Mouse (Mus musculus) ES-Bruce4 (cell line): ENCODE measurements around the gene Mboat1. TPM values are rescaled to one million over a fixed set of nuclear protein-coding genes. Genes with fewer than 3 reads are reported as not detected.
A peak's percentile ranks its signal among the peaks of the same experiment; 100 is the strongest.

Experiments used
- H3K27ac ChIP-seq: 2 replicates; pipeline ENCODE4 v1.5.1; 2012; ENCODE audit warnings: low read length, inconsistent platforms; ENCODE audit not compliant: insufficient read depth
- H3K27me3 ChIP-seq: 2 replicates; pipeline ENCODE4 v1.6.1; 2012; ENCODE audit warnings: mild to moderate bottlenecking, low read length, inconsistent platforms; ENCODE audit not compliant: control insufficient read depth, poor library complexity, insufficient read depth, severe bottlenecking
- H3K36me3 ChIP-seq: 2 replicates; pipeline ENCODE4 v1.6.1; 2012; ENCODE audit warnings: inconsistent platforms, mild to moderate bottlenecking, low read length, moderate library complexity; ENCODE audit not compliant: control insufficient read depth, poor library complexity, insufficient read depth, severe bottlenecking
- H3K4me1 ChIP-seq: one replicate; pipeline ENCODE4 v1.8.1; 2011; ENCODE audit warnings: low read length; ENCODE audit not compliant: control insufficient read depth, insufficient read depth
- H3K4me3 ChIP-seq: 2 replicates; pipeline ENCODE4 v1.5.1; 2011; ENCODE audit warnings: low read depth, mild to moderate bottlenecking, low read length
- H3K9ac ChIP-seq: 2 replicates; pipeline ENCODE4 v1.6.1; 2012; ENCODE audit warnings: low read depth, mild to moderate bottlenecking, inconsistent platforms; ENCODE audit not compliant: poor library complexity, severe bottlenecking
- H3K9me3 ChIP-seq: replicated peaks from 2 replicates; pipeline ENCODE4 v1.6.1; 2012; ENCODE audit warnings: mild to moderate bottlenecking, low read length, inconsistent platforms; ENCODE audit not compliant: control insufficient read depth, poor library complexity, insufficient read depth, severe bottlenecking
- CTCF ChIP-seq: IDR thresholded peaks from one replicate; pipeline ENCODE4 v1.8.1; 2011; ENCODE audit warnings: low read depth, low read length
- EP300 ChIP-seq: IDR thresholded peaks from 2 replicates; pipeline ENCODE4 v1.6.1; 2011; ENCODE audit warnings: low read depth, low read length; ENCODE audit not compliant: insufficient read depth
- POLR2A ChIP-seq: IDR thresholded peaks from one replicate; pipeline ENCODE4 v1.8.1; 2011; ENCODE audit warnings: low read length; ENCODE audit not compliant: insufficient read depth
- polyA plus RNA-seq: library from polyadenylated mRNA; stranded (reverse); fragments of >200 nt; gene quantifications from 2 replicates; pipeline ENCODE4 v1.2.4, GENCODE M21; 2011; ENCODE audit warnings: low read depth; ENCODE audit not compliant: missing spikeins, insufficient read depth, insufficient read length

Gene Mboat1
- polyA plus RNA-seq, 1 experiment = 6.2 TPM

DNA sequence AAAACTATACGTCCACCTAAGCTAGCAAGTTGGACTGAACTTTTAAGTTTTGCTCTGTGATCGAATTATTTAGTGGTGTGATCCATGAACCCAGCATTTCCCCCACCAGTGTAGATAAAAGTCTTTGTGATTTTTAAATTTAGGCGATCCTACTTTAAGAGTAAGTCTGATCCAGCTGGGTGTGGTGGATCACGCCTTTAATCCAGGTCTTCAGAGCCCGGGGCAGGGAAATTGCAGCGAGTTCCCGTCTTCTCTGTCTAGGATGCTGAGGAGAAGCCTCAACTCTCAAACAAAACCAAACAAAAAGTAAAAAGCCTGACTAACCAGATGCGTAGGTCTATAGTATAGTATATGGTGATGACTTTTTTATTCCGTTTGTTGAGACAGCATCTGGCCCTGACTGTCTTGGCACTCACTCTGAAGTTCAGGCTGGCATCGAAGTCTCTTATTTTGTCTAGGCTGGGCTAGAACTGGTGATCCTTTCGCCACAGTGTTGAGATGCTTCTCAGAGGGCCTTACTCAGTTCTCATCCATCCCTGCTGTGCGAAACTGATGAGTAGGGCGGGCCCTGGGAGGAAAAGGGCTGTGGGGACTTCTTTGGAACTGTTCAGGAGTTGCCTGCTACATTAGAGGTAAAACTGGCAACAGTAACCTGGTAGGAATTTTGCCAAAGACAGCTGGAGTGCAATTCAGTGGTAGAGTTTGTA, 787 bp downstream of the Mboat1 start:
- H3K4me3 ChIP-seq = no peak overlapping the region
- no peak overlapping the region for H3K27ac ChIP-seq
- peak overlapping the region; percentile 53; the same call in 1 of the 2 replicates for H3K9ac ChIP-seq
- no peaks in the 10 kb centered on the region for H3K9me3 ChIP-seq
- H3K4me1 ChIP-seq = no peaks in the 10 kb centered on the region
- TF ChIP-seq POLR2A (no peak), EP300 (no peak), CTCF (no peak)
- H3K27me3 ChIP-seq = peaks cover 9% of the 10 kb centered on the region; the same call in 1 of the 2 replicates
- no peaks in the 10 kb centered on the region for H3K36me3 ChIP-seq

DNA sequence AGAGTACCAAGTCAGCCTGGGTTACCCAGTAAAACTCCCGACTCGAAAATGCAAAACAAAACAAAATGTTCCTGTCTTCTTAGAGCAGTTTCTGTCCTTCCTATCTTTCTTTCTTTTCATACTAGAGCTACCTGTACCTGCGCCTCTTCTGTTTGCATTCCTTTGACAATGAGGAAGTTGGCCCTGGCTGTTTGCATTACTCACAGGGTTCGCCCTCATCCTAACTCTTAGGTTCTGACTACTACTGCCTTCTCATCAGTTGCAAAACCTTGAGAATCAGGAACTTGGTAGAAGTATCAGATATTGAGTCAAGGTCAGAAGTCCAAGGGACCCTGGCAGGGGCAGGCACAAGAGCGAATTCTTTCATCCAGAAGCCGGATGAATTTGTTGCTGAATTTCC, 1.7 kb downstream of the Mboat1 start:
- H3K27ac ChIP-seq = no peak overlapping the region
- H3K36me3 ChIP-seq = no peaks in the 10 kb centered on the region
- no peak overlapping the region for H3K9ac ChIP-seq
- H3K4me3 ChIP-seq = no peak overlapping the region
- peaks cover 9% of the 10 kb centered on the region; the same call in 1 of the 2 replicates for H3K27me3 ChIP-seq
- no peaks in the 10 kb centered on the region for H3K4me1 ChIP-seq
- H3K9me3 ChIP-seq = no peaks in the 10 kb centered on the region
- TF ChIP-seq EP300 (no peak), POLR2A (no peak), CTCF (no peak)

- Histone ChIP-seq H3K4me1 (no peaks in the 10 kb centered on the region), H3K9ac (no peak overlapping the region), H3K27me3 (0 out of 2 replicates have a peak, but pooled peaks cover 7% of the 10 kb centered on the region), H3K27ac (no peak overlapping the region), H3K36me3 (no peaks in the 10 kb centered on the region), H3K9me3 (no peaks in the 10 kb centered on the region), H3K4me3 (no peak overlapping the region)
- no peak for TF ChIP-seq EP300
- no peak for TF ChIP-seq CTCF
- no peak for TF ChIP-seq POLR2A
Observed at GRCm38 (mm10) chr13:30140149-30140548, 3.9 kb downstream of the Mboat1 start.

GRCm38 (mm10) chr13:30140646-30141045, 4.4 kb downstream of the Mboat1 start:
- no peaks in the 10 kb centered on the region for H3K4me1 ChIP-seq
- H3K9me3 ChIP-seq = no peaks in the 10 kb centered on the region
- TF ChIP-seq EP300 (no peak), CTCF (no peak), POLR2A (no peak)
- H3K27me3 ChIP-seq = 0 out of 2 replicates have a peak, but pooled peaks cover 7% of the 10 kb centered on the region
- H3K36me3 ChIP-seq = no peaks in the 10 kb centered on the region
- H3K4me3 ChIP-seq = no peak overlapping the region
- no peak overlapping the region for H3K9ac ChIP-seq
- H3K27ac ChIP-seq = no peak overlapping the region

DNA sequence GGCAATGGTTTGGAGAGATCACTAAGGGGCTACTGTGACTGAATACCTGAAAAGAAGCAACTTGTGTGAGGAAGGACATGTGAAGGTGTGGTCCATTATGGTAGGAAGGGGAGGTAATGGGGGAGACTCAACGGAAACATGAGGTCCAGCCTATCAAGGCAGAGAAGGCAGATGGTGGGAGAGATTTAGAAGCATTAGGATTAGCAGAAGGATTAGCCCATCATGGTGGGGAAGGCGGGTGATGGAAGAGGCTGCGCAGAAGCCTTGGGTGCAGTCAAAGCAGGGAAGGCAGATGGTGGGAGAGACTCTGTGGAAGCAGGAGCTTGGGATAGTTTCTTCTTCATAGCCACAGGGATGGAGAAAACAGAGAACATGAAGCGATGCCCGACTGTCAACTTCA, 5.7 kb downstream of the Mboat1 start:
- Histone ChIP-seq H3K4me1 (no peaks in the 10 kb centered on the region), H3K4me3 (no peak overlapping the region), H3K9me3 (no peaks in the 10 kb centered on the region), H3K9ac (no peak overlapping the region), H3K36me3 (no peaks in the 10 kb centered on the region), H3K27me3 (0 out of 2 replicates have a peak, but pooled peaks cover 3% of the 10 kb centered on the region), H3K27ac (no peak overlapping the region)
- TF ChIP-seq POLR2A (no peak), EP300 (no peak), CTCF (no peak)

- Histone ChIP-seq H3K4me3 (no peak overlapping the region), H3K9me3 (no peaks in the 10 kb centered on the region), H3K9ac (no peak overlapping the region), H3K4me1 (no peaks in the 10 kb centered on the region), H3K27ac (no peak overlapping the region), H3K36me3 (no peaks in the 10 kb centered on the region), H3K27me3 (no peaks in the 10 kb centered on the region)
- no peak for TF ChIP-seq CTCF
- TF ChIP-seq POLR2A = no peak
- no peak for TF ChIP-seq EP300
Observed at GRCm38 (mm10) chr13:30146468-30146867, 10.2 kb downstream of the Mboat1 start.
